Mouse (Mus musculus): Measurements from ENCODE around the gene Enkd1. TPM values are rescaled to one million over a fixed set of nuclear protein-coding genes. Genes with fewer than 3 reads are reported as not detected.
A peak's percentile ranks its signal among the peaks of the same experiment; 100 is the strongest.

Enkd1 gene
- polyA plus RNA-seq, 1 experiment from 2014 or later = 31.2 TPM

DNA sequence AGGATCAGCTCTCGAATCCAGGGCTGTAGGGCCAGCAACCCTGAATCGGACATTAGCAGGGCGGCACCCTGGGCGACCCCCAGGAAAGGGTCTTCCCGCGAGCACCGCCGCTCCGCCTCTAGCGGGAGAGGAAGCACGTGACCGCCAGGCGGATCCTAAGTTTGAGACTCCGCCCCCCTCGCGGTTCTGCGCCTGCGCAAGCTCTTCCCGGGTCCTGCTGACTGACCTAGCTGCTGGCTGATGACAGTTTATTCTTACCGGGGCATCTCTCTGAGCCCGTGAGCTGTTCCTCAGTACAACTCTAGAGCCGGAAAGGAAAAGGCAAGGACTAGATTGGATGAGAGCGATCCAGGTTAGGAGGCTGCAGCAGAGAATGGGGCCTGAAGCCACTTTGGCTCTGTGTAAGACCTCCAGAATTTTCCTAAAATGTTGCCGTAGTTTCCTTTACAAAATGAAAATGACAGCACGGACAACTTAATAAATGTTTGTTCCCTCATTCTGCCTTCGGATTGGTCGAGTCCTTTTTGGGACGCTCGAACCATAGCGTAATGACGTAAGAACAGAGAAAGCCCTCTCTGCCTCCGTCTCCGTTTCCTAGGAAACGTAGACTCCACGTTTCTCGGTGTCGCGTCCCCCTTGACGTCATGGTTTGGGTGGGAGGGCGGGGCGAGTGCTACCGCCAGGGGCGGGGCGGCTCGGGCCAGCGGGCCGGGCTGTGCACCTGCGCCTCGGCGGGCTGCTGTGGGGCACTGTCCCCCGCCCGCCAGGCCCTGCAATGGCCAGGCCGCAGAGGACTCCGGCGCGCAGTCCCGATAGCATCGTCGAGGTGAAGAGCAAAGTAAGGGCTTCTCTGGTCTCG is 6.8 kb downstream of the Enkd1 start, which contains the start of the genes Acd and Pard6a:
Acd (minus strand) TSS at position 137 of the 859 bp plus-strand sequence.
Pard6a (plus strand) TSS at position 183 of the 859 bp plus-strand sequence.
- peaks cover 8% of the 10 kb centered on the region for H3K4me1 ChIP-seq (ENCODE audit: control insufficient read depth, insufficient read depth, low read length)
- DNase-seq (ENCODE audit: low spot score) = peak; percentile 98

DNA sequence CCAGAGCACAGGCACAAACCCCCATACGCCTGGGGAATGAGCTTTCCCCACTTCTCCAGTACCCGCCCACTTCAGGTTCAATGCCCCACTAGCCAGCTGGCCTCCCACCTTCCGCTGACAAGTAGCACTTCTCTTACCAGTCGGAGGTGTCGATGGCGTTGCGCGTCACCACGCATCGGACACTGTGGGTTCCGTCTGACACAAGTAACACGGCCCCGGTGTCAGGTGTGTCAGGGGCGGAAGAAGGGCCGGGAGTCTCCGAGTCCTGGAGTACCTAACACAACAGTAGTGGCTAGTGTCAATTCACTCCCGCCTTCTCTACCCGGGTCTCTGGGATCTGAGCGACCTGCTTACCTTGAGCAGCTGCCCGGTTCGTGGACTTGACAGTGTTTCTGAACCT is 7.4 kb downstream of the Enkd1 start:
- Histone ChIP-seq H3K9ac (replicated peaks; ENCODE audit: low read length) (peak overlapping the region; percentile 56), H3K4me2 (ENCODE audit: low read depth, low read length) (peak overlapping the region; percentile 87), H3K9me3 (replicated peaks; ENCODE audit: control insufficient read depth, low read length) (no peaks in the 10 kb centered on the region), H3K27ac (replicated peaks; ENCODE audit: low read depth, low read length) (no peak overlapping the region; the same call in 1 of the 2 replicates), H3K4me1 (ENCODE audit: control insufficient read depth, insufficient read depth, low read length) (peaks cover 8% of the 10 kb centered on the region), H3K27me3 (ENCODE audit: control insufficient read depth, insufficient read depth, low read length) (no peaks in the 10 kb centered on the region), H3K36me3 (replicated peaks; ENCODE audit: control insufficient read depth, insufficient read depth, low read depth, low read length) (peaks cover 3% of the 10 kb centered on the region), H3K4me3 (ENCODE audit: low read depth, low read length) (peak overlapping the region; percentile 57)
- WGBS = 0% methylated on average over 21 of the region's 21 CpGs
- ATAC-seq (replicated peaks; ENCODE audit: insufficient number of reproducible peaks, low FRiP score, low TSS enrichment, low read depth) = peak; percentile 46
- DNase-seq (ENCODE audit: low spot score) = peak; percentile 44

More for the DNA sequence above, 6.8 kb downstream of the Enkd1 start, which contains the start of the genes Acd and Pard6a:
- under 1% methylated on average over 58 of the region's 60 CpGs for WGBS
- peak within 1 kb of the TSS; percentile 71 for H3K27ac ChIP-seq (replicated peaks; ENCODE audit: low read depth, low read length)
- peak within 1 kb of the TSS; percentile 56 for H3K9ac ChIP-seq (replicated peaks; ENCODE audit: low read length)
- H3K4me3 ChIP-seq (ENCODE audit: low read depth, low read length) = peak within 1 kb of the TSS; percentile 57
- H3K4me2 ChIP-seq (ENCODE audit: low read depth, low read length) = peak within 1 kb of the TSS; percentile 87
- peak; percentile 64 for ATAC-seq (replicated peaks; ENCODE audit: insufficient number of reproducible peaks, low FRiP score, low TSS enrichment, low read depth)
- H3K9me3 ChIP-seq (replicated peaks; ENCODE audit: control insufficient read depth, low read length) = no peaks in the 10 kb centered on the region
- H3K36me3 ChIP-seq (replicated peaks; ENCODE audit: control insufficient read depth, insufficient read depth, low read depth, low read length) = peaks cover 3% of the 10 kb centered on the region
- H3K27me3 ChIP-seq (ENCODE audit: control insufficient read depth, insufficient read depth, low read length) = no peaks in the 10 kb centered on the region

DNA sequence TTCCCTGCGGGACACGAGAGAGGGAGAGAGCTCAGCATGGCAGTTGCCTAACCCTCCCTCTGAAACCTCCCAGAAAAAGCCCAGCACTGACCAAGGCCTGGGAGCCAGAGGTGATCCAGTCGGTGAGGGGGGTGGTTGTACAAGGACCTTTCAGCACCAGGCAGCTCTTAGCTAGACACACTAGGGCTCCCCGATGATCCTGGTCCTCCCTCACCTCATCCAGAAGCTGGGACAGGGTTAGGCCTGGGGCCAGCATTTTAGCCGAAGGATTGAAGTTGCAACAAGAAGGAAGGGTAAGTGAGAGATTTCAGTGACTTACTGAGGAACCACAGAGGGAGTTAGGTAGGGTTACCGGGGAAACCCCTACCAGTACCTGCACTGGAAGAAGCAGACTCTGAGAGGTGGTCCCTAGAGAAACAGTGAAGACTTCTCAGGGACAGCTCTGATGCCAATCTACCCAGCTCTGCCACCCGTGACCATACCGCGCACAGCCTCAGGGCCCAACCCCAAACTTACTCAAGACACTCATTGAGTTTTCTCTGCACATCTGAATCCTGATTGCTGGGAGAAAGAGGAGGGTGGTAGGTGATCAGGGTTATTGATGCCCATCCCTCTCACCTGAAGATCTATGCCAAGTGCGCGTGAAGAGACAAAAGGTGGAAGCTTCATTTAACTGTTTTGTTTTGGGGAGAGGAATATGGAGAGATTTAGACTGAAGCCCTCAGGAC is 8.4 kb downstream of the Enkd1 start:
- no peak for ATAC-seq (replicated peaks; ENCODE audit: insufficient number of reproducible peaks, low FRiP score, low TSS enrichment, low read depth)
- no peaks in the 10 kb centered on the region for H3K9me3 ChIP-seq (replicated peaks; ENCODE audit: control insufficient read depth, low read length)
- H3K4me3 ChIP-seq (ENCODE audit: low read depth, low read length) = peak overlapping the region; percentile 57
- H3K4me2 ChIP-seq (ENCODE audit: low read depth, low read length) = peak overlapping the region; percentile 87
- peaks cover 3% of the 10 kb centered on the region for H3K36me3 ChIP-seq (replicated peaks; ENCODE audit: control insufficient read depth, insufficient read depth, low read depth, low read length)
- WGBS = 87% methylated on average over 11 of the region's 11 CpGs
- H3K4me1 ChIP-seq (ENCODE audit: control insufficient read depth, insufficient read depth, low read length) = peaks cover 8% of the 10 kb centered on the region
- H3K9ac ChIP-seq (replicated peaks; ENCODE audit: low read length) = peak overlapping the region; percentile 56; the same call in 1 of the 2 replicates
- no peak for DNase-seq (ENCODE audit: low spot score)
- no peaks in the 10 kb centered on the region for H3K27me3 ChIP-seq (ENCODE audit: control insufficient read depth, insufficient read depth, low read length)
- H3K27ac ChIP-seq (replicated peaks; ENCODE audit: low read depth, low read length) = no peak overlapping the region

DNA sequence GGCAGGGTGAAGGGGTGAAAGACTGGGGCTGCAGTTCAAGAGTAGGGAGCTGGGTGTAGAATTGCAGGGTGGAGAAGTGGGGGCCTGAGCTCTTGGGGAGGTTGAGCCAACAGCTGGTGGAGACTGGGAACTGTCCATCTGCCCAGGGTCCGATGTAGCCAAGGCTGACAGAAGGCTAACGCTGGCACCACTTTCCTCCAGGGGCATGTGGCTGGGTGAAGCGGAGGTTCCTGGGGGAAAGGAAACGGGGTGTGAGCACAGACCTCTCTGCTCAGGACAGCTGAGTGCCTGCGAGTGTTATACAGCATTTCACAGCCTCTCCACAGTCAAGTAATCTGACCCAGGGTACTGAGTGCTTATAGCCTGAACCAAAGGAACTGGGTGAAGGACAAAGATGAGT is 9.3 kb downstream of the Enkd1 start:
- H3K9ac ChIP-seq (replicated peaks; ENCODE audit: low read length) = no peak overlapping the region
- 91% methylated on average over 5 of the region's 5 CpGs for WGBS
- no peak for DNase-seq (ENCODE audit: low spot score)
- no peak overlapping the region for H3K4me2 ChIP-seq (ENCODE audit: low read depth, low read length)
- no peaks in the 10 kb centered on the region for H3K27me3 ChIP-seq (ENCODE audit: control insufficient read depth, insufficient read depth, low read length)
- no peak overlapping the region for H3K27ac ChIP-seq (replicated peaks; ENCODE audit: low read depth, low read length)
- H3K4me1 ChIP-seq (ENCODE audit: control insufficient read depth, insufficient read depth, low read length) = peaks cover 14% of the 10 kb centered on the region
- no peaks in the 10 kb centered on the region for H3K9me3 ChIP-seq (replicated peaks; ENCODE audit: control insufficient read depth, low read length)
- H3K4me3 ChIP-seq (ENCODE audit: low read depth, low read length) = no peak overlapping the region
- no peak for ATAC-seq (replicated peaks; ENCODE audit: insufficient number of reproducible peaks, low FRiP score, low TSS enrichment, low read depth)
- peaks cover 3% of the 10 kb centered on the region for H3K36me3 ChIP-seq (replicated peaks; ENCODE audit: control insufficient read depth, insufficient read depth, low read depth, low read length)

DNA sequence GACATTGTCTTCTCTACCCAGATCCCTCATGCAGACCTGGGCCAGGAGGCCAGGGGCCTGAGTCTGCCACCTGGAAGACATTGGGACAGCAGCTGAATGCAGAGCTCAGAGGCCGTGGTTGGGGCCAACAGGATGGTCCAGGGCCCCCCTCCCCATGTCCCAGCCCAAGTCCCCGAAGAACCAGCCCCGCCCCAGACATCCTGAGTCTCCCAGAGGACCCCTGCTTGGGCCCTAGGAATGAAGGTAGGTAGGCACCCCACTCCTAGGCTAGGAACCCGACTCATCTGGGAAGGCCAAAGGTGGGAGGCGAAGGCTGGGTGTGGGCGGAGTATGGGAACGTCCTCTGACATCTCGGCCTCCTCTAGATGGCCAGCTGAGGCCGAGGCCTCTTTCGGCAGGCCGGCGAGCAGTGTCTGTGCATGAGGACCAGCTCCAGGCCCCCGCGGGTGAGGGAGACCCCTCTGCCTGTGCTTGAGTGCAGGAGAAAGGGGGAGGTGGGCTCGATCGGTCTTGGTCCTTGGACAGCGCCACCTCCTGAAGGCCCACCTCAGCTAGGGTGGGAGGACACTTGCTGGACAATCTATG is 10.7 kb downstream of the Enkd1 start:
- no peak overlapping the region for H3K4me2 ChIP-seq (ENCODE audit: low read depth, low read length)
- no peak overlapping the region for H3K27ac ChIP-seq (replicated peaks; ENCODE audit: low read depth, low read length)
- no peak for DNase-seq (ENCODE audit: low spot score)
- no peaks in the 10 kb centered on the region for H3K9me3 ChIP-seq (replicated peaks; ENCODE audit: control insufficient read depth, low read length)
- no peaks in the 10 kb centered on the region; the same call in none of the 2 replicates for H3K36me3 ChIP-seq (replicated peaks; ENCODE audit: control insufficient read depth, insufficient read depth, low read depth, low read length)
- H3K27me3 ChIP-seq (ENCODE audit: control insufficient read depth, insufficient read depth, low read length) = no peaks in the 10 kb centered on the region
- WGBS = 92% methylated on average over 17 of the region's 17 CpGs
- peaks cover 15% of the 10 kb centered on the region for H3K4me1 ChIP-seq (ENCODE audit: control insufficient read depth, insufficient read depth, low read length)
- ATAC-seq (replicated peaks; ENCODE audit: insufficient number of reproducible peaks, low FRiP score, low TSS enrichment, low read depth) = no peak
- no peak overlapping the region for H3K9ac ChIP-seq (replicated peaks; ENCODE audit: low read length)
- H3K4me3 ChIP-seq (ENCODE audit: low read depth, low read length) = no peak overlapping the region

DNA sequence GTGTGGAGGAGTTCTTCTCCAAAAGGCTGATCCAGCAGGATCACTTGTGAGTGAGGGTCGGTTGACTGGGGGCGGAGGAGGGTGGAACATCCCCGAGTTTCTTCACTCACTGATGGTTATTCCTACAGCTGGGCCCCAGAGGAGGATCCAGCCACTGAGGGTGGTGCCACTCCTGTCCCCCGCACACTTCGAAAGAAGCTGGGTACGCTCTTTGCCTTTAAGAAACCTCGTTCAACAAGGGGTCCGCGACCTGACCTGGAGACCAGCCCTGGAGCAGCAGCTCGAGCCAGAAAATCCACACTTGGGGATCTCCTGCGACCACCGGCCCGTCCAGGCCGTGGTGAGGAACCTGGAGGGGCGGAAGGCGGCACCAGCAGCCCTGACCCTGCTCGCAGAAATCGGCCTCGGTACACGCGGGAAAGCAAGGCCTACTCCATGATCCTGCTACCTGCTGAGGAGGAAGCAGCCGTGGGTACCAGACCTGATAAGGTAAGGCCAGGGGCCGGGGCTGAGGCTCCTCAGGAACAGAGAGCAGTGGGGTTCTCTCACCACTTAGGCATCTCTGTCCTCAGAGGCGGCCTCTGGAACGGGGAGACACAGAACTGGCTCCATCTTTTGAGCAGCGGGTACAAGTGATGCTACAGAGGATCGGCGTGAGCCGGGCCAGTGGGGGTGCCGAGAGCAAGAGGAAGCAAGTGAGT is 12.8 kb downstream of the Enkd1 start:
- ATAC-seq (replicated peaks; ENCODE audit: insufficient number of reproducible peaks, low FRiP score, low TSS enrichment, low read depth) (no peak), DNase-seq (ENCODE audit: low spot score) (no peak)
- Histone ChIP-seq H3K9me3 (replicated peaks; ENCODE audit: control insufficient read depth, low read length) (no peaks in the 10 kb centered on the region), H3K4me2 (ENCODE audit: low read depth, low read length) (no peak overlapping the region), H3K9ac (replicated peaks; ENCODE audit: low read length) (no peak overlapping the region), H3K4me3 (ENCODE audit: low read depth, low read length) (no peak overlapping the region), H3K27ac (replicated peaks; ENCODE audit: low read depth, low read length) (no peak overlapping the region), H3K36me3 (replicated peaks; ENCODE audit: control insufficient read depth, insufficient read depth, low read depth, low read length) (no peaks in the 10 kb centered on the region; the same call in none of the 2 replicates), H3K27me3 (ENCODE audit: control insufficient read depth, insufficient read depth, low read length) (no peaks in the 10 kb centered on the region), H3K4me1 (ENCODE audit: control insufficient read depth, insufficient read depth, low read length) (peaks cover 12% of the 10 kb centered on the region)
- WGBS = 80% methylated on average over 30 of the region's 30 CpGs

DNA sequence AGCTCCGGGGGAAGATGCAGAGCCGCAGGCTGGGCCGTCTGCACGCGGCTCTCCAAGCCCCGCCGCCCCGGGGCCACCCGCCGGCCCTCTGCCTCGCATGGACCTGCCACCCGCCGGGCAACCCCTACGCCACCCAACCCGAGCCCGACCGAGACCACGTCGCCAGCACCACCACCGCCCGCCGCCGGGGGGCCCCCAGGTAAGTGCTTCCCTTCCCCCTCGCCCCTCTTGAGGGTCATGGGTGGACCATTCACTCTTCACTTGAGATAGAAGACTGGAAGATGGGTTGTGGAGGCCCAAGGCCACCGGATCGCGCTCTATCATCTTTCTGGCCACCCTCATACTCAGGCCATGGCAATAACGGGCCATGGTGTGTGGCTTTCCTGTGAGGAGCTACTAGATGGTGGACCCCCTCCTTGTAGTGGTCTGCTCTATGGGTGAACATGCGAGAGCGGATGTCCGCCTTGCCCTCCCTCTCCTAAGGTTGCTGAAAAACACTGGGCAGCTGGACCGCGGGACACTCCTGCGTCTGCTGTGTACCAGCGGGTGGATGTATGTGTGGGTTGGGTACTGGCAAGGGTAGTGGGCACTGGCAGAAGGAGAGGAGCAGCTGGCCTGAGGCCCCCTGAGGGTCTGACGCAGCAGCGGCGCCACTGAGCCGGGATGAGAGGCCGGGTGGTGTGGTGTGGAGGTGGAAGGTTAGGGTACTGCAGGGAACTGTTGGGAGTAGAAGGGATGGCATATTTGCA is 13.8 kb downstream of the Enkd1 start:
- DNase-seq (ENCODE audit: low spot score) = peak; percentile 9

More for the DNA sequence above, 13.8 kb downstream of the Enkd1 start:
- peak; percentile 44 for ATAC-seq (replicated peaks; ENCODE audit: insufficient number of reproducible peaks, low FRiP score, low TSS enrichment, low read depth)
- Histone ChIP-seq H3K4me2 (ENCODE audit: low read depth, low read length) (peak overlapping the region; percentile 91), H3K4me1 (ENCODE audit: control insufficient read depth, insufficient read depth, low read length) (peaks cover 8% of the 10 kb centered on the region), H3K4me3 (ENCODE audit: low read depth, low read length) (peak overlapping the region; percentile 31), H3K27ac (replicated peaks; ENCODE audit: low read depth, low read length) (no peak overlapping the region), H3K9me3 (replicated peaks; ENCODE audit: control insufficient read depth, low read length) (no peaks in the 10 kb centered on the region), H3K36me3 (replicated peaks; ENCODE audit: control insufficient read depth, insufficient read depth, low read depth, low read length) (no peaks in the 10 kb centered on the region; the same call in none of the 2 replicates), H3K27me3 (ENCODE audit: control insufficient read depth, insufficient read depth, low read length) (no peaks in the 10 kb centered on the region), H3K9ac (replicated peaks; ENCODE audit: low read length) (peak overlapping the region; percentile 44)
- 9% methylated on average over 37 of the region's 40 CpGs for WGBS
